Mouse (Mus musculus) WW6 (cell line): ENCODE measurements around the gene Hs2st1.

Experiments
- DNase-seq: peaks from one replicate; pipeline ENCODE4 v3.0.0-alpha.2; 2013; ENCODE audit warnings: low read depth, low spot score

The Hs2st1 gene

GRCm38 (mm10) chr3:144446081-144446634 is 123.8 kb downstream of the Hs2st1 start:
- no peak for DNase-seq

GRCm38 (mm10) chr3:144437871-144438398 is 132.0 kb downstream of the Hs2st1 start:
- DNase-seq: no peak

- DNase-seq: no peak
Observed at GRCm38 (mm10) chr3:144436076-144436475, 133.9 kb downstream of the Hs2st1 start.

GRCm38 (mm10) chr3:144435281-144435680 is 134.7 kb downstream of the Hs2st1 start:
- DNase-seq: no peak

GRCm38 (mm10) chr3:144434276-144434675 is 135.7 kb downstream of the Hs2st1 start:
- DNase-seq: no peak

- no peak for DNase-seq
Observed at GRCm38 (mm10) chr3:144433039-144433438, 136.9 kb downstream of the Hs2st1 start.

- DNase-seq: no peak
Observed at GRCm38 (mm10) chr3:144432143-144432577, 137.8 kb downstream of the Hs2st1 start.

GRCm38 (mm10) chr3:144428514-144429431 is 141.2 kb downstream of the Hs2st1 start:
- no peak for DNase-seq

GRCm38 (mm10) chr3:144425041-144425448 is 144.9 kb downstream of the Hs2st1 start:
- no peak for DNase-seq

GRCm38 (mm10) chr3:144421404-144422180 is 148.4 kb downstream of the Hs2st1 start:
- DNase-seq: no peak

GRCm38 (mm10) chr3:144413821-144414220 is 156.2 kb downstream of the Hs2st1 start:
- DNase-seq: no peak

GRCm38 (mm10) chr3:144412538-144413272 is 157.3 kb downstream of the Hs2st1 start:
- peak; percentile 72 for DNase-seq

GRCm38 (mm10) chr3:144411650-144412278 is 158.2 kb downstream of the Hs2st1 start:
- DNase-seq: no peak

GRCm38 (mm10) chr3:144411051-144411542 is 158.9 kb downstream of the Hs2st1 start:
- no peak for DNase-seq

- no peak for DNase-seq
Observed at GRCm38 (mm10) chr3:144408953-144409352, 161.0 kb downstream of the Hs2st1 start.

GRCm38 (mm10) chr3:144405331-144405730 is 164.7 kb downstream of the Hs2st1 start:
- no peak for DNase-seq

- no peak for DNase-seq
Observed at GRCm38 (mm10) chr3:144401292-144401691, 168.7 kb downstream of the Hs2st1 start.

GRCm38 (mm10) chr3:144400870-144401269 is 169.1 kb downstream of the Hs2st1 start:
- DNase-seq: no peak

GRCm38 (mm10) chr3:144400374-144400773 is 169.6 kb downstream of the Hs2st1 start:
- DNase-seq: no peak

GRCm38 (mm10) chr3:144399358-144400096 is 170.5 kb downstream of the Hs2st1 start:
- no peak for DNase-seq
